Mouse (Mus musculus) brain, embryonic 18.5 days (tissue): ENCODE measurements around the gene Ap1ar.
"Not testable (repeated sequence)": the region's sequence is repeated elsewhere in the genome, so short reads cannot be mapped to it uniquely, and the experiment has no call there.

Experiments used
- DNase-seq: peaks from one replicate; pipeline ENCODE4 v3.0.0-alpha.2; 2012; ENCODE audit warnings: low read depth, low spot score

Ap1ar gene

DNA sequence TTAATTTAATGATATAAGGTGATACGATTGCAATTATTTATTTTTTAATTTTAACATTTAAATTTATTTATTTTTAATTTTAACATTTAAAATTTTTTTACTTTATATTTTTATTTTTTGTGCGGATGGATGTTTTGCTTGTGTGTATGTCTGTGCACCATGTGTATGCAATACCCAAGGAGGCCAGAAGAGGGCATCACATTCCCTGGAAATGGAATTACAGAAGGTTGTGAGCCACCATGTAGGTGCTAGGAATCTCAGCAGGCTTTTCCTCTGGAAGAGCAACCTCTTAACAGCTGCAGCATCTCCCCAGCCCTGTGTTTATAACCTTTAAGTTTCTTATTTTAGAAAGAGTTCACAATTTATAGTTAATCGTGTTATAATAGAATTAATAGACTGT is 41.6 kb downstream of the Ap1ar start:
- no peak for DNase-seq

DNA sequence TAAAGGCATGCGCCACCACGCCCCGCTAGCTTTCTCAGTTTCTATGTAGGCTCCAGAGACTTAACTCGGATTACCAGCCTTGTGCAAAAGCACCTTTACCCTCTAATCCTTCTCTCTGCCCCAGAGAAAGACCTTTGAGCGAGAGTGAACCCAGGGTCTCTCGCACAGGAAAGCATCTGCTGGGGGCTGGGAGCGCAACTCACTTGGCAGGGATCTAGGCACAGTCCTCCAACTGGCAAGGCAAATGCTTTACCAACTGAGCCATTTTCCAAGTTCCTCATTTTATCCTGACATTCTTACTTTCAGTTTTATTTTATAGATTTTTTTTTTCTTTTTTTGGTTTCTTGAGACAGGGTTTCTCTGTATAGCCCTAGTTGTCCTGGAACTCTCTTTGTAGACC is 44.3 kb downstream of the Ap1ar start:
- no peak for DNase-seq

DNA sequence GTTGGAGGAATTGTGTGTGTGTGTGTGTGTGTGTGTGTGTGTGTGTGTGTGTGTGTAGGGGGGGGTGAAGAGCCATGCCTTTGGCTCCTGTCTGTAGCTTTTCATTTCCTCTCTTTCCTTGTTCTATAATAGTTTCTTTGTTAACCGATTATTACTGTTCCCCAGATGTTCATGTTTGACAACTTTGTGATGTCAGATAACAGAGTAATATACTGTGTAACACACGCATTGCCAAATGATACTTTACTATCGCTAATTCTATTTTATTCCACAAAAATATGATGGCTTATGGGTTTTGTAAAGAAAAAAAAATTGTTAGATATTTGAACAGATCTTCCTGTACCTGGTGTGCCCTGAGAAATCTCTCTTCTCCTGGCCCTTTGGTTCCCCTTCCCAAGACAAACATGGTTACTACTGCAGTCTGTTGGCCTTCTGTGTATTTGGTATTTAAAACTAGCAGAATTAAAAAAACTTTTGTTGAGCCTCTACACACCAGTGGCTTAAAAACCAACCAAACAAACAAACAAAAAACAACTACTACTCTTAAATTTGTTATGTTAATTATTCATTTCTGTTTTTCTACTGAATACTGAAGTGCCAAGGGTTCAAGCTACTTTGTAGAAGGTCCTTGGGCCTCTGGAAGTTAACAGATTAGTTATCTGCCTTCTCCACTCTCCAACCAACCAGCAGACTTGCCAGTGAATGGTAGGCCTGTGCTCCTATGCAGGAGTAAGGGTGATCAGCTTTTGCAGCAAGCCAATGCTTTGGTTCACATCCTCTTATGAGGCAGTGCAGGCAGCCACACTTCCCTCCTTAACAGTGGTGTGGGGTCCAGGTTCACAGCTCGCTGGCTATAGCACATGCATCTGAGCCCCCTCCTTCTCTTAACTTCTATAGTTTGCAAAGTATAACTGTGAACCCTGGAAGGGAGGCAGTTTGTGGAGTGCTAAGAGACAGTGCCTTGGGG is 45.4 kb downstream of the Ap1ar start:
- DNase-seq, result no peak

DNA sequence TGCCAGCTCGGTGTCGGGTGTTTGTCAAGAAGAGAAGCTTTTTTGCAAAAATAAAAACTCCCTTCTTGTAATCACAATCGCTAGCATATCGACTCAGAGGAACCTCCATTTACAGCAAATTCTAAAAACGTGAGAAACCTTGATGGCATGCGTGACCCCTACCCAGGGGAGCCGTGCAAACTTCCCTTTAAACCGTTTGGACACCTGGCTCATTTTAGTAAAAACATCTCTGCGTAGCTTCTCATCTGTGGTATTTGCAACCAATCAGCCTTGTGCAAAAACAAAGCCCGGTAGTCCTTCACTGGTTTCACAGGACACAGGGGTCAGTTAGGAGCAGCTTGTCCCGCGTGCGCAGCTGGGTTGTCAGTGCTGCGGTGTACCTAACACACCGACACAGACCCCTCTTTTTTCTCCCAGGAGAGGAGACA is 46.3 kb downstream of the Ap1ar start:
- no peak for DNase-seq

DNA sequence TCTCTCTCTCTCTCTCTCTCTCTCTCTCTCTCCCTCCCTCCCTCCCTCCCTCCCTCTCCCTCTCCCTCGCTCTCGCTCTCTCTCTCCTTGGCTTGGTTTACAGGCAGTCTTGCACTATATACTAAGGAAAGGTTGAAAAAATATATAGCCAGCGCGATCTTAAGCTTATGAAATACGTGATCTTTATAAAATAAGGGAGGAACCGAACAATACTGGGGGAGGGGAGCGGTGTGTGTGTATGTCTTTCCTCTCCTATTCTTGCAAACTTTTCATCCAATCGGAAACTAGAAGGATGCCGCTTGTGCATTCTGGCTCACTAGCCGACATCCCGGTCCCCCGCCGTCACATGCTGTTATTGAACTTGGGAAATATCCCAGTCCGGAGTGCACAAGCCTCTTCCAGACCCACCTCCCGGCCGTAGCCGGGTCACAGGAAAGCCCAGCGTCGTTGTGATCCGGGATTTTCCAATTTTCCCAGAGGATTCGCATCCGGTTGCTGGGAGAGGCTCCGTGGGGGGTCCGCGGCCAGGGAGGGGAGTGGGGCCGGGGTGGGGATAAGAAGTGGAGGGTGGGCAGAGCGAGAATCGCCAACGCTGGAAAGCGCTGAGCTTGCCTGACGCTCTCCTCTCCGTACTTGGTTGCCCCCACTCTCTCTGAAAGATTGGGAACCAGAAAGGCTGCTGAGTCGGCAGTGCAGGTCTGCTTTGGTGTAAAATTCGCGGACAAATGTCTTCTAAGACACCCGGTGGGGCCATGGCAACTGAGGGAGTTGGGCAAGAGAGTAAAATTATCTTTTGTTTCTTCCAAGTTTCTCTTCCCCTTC is 46.9 kb downstream of the Ap1ar start:
- no peak for DNase-seq

DNA sequence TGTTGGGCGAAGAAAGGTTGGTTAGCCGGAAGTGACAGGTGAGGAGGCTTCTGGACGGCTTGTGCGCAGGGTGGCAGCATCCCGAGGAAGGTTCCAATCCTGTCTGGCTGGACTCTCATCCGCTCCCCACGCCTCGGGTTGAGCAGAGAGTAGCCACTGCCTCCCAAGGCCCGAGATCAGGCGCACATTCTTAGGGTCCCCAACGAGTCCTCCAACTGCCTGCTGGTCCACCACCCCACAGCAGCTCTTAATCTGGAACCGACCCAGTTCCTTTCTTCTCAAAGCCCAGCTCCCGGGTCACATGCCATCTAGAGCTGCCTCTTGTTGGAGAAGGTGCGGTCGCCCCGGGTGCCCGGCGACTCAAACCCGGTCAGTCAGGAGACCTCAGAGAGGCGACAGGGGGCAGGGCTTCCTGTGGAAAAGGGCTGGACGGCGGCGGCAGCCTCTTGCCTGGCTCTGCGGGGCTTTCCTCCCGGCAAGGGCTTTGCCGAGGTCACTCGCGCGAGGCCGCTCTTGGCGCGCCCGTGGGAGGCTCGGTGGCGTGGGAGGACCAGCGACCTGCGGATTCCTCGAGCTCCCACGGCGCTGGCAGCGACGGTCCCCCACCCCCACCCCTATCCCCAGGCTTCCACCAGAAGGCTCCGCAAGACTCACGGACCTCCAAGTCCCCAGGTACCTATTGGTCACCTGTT is 47.7 kb downstream of the Ap1ar start, which contains the start of gene Tifa:
TSS of gene Tifa (plus strand) at position 306 of the 692 bp plus-strand sequence.
- DNase-seq, result no peak

DNA sequence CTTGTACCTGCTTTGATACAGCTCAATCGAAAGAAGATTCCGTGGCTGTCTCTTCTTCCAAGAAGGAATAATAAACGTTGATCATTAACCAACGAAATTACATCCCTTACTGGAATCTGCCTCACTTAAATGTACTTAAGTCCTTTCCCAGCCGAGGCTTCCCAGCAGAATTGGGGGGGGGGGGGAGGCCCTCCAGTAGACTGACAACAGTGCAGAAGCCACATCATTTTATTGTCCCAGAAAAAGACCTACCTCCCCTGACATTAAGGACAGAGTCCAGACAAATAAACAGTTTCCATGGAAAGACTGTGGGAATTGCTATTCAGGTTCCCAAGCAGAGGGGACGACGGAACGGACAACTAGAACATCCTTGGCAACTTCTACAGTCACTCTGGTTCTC is 48.4 kb downstream of the Ap1ar start:
- no peak for DNase-seq

DNA sequence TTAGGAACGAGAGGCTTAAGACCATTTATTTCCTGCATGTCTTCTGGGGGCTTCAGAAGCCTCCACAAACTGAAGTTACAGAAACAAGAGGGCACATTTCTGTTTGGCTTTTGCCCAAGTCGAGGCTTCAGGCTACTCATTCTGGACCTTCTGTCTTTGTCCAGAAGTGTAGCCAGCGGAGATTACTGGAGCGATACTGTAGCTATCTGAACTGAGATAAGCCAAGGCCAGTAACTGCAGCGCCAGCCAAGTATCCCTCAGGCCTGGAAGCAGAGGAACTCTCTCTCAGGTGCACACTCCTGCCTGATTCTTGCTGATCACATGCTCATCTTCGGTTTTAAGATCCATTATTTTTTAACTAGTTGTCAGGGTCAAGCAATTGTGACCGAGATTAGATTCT is 49.3 kb downstream of the Ap1ar start:
- DNase-seq, result no peak

DNA sequence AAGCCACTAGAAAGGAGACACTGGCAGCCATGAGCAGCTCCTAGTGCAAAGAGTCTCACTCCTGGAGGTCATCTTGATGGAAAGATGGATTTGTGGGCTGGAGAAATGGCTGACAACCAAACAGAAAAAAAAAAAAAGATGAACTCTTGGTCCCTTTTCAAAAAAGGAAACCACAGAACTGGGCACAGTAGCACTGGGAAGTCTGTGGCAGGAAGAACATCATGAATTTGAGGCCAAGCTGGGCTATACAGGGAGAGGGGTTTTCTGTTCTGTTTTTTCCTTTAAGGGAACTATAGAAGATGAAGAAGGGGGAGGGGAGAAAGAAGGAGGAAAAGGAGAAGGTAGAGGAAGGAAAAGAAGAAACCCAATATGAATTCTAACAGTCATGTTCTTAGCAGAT is 50.3 kb downstream of the Ap1ar start:
- DNase-seq, result no peak

DNA sequence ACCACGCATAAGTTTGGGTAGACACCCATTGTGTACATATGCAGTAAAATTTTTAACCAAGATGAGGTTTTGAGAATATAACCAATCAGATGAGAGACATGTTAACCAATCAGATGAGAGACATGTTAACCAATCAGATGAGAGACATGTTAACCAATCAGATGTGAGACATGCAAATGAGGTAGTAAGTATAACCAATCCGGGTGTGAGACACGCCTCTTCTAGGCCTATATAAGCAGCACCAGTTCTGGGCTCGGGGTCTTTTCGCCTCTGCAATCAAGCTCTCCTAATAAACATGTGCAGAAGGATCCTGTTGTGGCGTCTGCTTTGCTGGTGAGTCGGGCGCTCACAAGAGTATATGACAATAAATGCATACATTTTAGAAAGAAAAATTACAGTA is 53.6 kb downstream of the Ap1ar start:
- not testable (repeated sequence) for DNase-seq

DNA sequence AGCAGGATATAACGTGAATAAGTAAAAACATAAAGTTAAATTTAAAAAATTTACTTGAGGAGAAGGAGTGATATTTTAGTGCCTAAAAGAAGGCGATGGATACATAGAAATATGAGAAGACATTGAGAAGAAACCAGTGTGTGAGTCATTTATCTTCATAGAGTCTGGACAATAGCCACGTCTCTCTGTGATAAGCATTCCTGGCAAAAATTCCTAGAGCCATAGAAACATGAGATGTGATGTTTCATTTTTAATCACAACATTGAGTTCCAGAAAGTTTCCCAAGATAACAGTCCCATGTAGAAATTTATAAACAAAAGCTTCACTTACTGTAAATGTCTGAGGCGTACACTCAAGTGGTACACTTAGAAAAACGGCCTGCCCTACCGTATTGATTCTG is 54.4 kb downstream of the Ap1ar start:
- no peak for DNase-seq

DNA sequence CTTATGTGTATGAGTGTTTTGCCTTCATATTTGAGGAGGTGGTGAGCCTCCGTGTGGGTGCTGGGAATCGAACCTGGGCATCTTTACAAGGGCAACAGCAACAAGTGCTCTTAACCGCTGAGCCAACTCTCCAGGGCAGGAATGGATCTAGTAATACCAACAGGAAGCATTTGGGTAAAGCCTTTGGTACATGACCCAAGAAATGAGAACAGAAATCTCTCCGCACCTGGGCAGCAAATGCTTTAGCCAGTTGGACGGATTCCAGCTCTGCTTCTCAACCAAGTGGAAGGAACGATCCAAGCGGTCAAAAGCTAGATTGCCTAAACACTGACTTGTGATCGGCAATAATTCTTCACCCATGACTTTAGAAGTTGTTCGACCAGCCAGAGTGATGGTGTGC is 56.4 kb downstream of the Ap1ar start:
- no peak for DNase-seq

DNA sequence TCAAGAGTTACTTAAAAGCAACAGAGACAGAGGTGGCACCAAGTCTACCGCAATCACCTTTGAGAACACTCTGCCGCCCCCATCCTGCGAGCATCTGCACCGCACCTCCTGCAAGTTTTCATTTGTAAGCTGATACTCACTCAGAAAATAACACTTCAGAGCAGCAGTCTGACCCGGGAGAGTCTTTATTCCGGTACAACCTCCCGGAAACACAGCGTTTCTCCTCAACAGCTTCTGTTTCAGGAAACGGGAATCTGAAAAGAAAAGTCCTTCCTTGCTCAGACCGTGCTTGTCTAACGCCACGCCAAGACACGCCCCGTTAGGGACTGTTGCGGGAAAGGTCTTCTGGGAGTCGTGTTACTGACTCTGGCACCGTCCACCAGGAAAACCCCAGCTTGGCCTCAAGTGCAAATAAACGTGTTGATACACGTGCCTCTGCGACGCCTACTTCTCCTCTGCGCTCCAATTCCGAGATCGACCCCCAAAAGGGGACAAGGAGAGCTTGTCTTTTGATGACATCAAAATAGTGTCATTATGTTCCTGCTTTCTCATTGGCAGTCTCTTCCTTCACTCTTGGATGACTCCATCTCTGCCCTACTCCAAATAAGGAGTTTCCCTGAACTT is 57.2 kb downstream of the Ap1ar start, which contains the start of gene Alpk1:
TSS of gene Alpk1 (minus strand) at position 507 of the 624 bp plus-strand sequence.
- no peak for DNase-seq

DNA sequence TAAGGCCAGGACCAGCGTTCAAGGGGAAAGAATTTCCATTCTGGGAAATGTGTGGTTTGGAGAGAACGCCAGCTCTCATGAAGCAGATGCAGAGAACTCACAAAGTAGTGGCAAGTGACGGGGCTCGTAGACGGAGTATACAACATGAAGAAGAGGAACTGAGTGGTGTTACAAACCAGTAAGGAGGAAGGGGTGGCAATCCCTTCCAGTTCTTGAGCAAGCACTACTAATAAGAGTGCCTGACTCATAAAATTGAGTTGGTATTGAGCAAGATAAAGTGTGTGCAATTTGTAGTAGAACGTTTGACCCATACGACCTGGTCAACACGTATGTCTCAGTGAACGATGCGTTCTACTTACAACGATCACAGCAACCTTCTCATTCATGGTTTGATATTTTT is 68.2 kb downstream of the Ap1ar start:
- DNase-seq, result no peak

DNA sequence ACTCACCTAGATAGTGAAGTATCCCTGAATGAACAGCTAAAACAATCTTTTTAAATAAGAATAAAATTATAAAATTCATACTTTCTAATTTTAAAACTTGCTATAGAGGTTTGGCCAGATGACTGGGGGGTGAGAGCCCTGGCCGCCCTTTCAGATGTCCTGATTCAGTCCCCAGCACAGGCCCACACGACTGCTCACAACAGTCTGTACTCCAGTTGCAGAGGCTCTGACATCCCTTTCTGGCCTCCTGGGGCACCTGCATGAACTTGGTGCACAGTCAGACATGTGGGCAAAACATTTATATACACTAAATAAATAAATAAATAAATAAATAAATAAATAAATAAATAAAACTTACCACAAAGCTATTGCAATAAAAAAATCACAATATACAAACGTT is 71.4 kb downstream of the Ap1ar start:
- DNase-seq, result no peak

DNA sequence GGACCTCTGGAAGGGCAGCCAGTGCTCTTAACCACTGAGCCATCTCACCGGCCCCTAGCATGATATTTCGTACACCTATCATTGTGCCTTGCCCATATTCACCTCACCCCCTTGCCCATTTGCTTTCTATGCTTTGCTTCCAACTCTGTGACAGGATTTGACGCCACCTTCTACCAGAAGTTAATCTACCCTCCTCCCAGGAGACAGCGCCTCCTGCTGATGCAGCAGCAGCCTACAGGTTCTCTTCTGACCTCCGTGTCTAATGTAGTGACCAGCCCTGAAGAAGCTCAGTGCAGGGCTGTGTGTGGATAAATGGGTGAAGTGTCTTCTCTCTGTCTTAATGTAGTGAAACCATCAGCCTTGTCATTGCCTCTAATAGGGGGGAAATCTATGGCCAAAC is 72.8 kb downstream of the Ap1ar start:
- no peak for DNase-seq

DNA sequence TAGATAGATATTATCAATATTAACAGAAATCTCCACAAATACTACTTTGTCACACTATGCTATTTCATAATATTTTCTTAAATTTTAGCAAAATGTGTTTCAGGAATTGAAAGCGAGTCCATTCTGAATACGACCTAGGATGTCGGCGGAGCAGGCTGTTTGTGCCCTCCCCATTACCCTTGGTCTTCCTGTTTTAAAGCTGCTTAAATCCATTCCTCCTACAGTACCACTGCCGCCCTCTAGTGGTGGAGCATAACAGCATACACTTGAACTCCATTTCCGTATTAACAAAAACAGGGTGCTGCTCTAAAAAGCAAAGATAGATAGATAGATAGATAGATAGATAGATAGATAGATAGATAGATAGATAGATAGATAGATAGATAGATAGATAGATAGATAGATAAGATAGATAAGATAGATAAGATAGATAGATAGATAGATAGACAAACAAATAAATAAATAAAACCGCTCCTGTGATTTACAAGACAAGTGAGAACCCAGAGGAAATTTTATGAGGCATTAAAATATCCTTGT is 74.2 kb downstream of the Ap1ar start:
- DNase-seq, result no peak

DNA sequence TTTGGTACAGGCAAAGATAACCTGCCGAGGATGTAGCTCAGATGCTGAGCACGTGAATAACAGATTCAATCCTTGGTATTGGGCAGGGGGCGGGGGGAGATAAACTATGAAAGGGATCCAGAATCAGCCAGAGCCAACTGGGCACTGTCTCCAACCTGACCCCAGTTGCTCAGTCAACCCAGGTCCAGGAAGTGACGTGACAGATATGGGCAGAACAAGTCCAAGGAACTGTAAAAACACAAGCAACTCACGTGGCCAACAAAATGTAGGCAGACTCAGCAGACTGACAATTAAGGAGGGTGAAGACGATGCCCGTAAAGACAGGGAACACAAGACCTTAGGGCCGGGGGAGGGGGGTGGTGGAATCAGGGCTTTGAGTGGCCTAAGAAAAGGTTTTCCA is 74.9 kb downstream of the Ap1ar start:
- DNase-seq, result no peak

DNA sequence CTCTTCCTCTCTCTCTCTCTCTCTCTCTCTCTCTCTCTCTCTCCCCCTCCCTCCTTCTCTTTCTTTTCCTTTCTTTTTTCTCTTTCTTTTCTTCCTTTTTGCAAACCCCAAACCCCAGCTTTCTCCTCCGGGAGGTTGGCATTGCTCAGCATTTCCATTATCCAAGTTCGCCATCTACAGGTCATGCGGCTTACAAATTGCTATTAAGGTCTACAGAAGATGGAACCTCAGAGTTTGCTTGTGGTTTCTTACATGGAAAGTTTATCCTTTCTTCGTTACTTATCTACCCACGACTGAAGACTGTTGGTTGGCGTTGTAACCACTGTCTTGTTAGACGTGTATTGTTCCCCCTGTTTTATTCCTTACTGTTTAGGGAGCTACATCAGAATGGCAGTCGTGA is 78.1 kb downstream of the Ap1ar start:
- peak; percentile 47 for DNase-seq

DNA sequence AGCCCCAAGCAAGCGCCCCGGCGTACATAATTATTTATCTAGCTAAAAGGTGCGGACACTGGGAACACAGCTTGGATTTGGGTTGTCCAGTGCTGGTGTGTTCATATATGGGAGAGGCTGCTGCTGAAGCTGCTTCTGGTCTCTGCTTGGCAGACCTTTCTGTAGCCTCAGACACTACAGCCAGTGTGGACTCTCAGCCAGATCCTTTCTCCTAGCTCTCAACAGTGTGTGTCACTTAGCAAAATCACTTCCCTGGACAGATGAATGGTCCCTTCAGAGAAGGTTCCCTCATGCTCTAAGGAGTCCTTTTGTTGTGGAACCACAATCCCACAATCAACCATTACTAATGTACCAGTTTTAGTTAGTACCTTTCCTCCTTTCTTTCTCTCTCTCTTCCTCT is 78.5 kb downstream of the Ap1ar start:
- DNase-seq, result no peak

DNA sequence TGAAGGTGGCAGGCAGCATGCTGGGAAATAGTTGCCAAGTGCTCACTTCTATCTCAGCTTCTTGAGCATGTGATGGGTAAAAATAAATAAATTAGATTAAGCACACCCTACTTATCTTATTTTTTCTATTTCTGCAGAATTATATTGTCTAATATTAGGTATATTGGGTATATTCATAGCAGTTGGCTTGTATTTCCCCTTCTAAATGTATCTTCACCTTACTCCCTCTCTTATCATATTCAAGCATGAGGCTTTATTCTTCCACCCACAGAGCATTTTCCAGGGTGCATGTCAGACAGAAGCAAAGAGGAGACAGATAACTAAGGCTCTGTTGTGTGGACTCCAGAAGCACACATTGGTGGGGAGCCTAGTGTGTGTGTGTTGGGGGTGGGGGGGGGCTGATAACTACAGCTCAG is 79.4 kb downstream of the Ap1ar start:
- DNase-seq, result no peak
